Mouse (Mus musculus) intestine, postnatal 0 days (tissue): ENCODE measurements around the gene Stat5a. TPM values are rescaled to one million over a fixed set of nuclear protein-coding genes. Genes with fewer than 3 reads are reported as not detected.

ENCODE experiments used
- ATAC-seq: fragments of 200-750 bp; cut with Nextera tagmentation; 2 replicates; pipeline ENCODE4 v1.8.0; 2017; ENCODE audit warnings: mild to moderate bottlenecking, moderate TSS enrichment, moderate library complexity
- H3K27ac ChIP-seq: fragments of 300-500 bp; sonication (generic); 2 replicates; pipeline ENCODE4 v1.5.1; 2014; ENCODE audit warnings: mild to moderate bottlenecking, low read depth, low read length, moderate library complexity
- H3K27me3 ChIP-seq: fragments of 300-500 bp; sonication (generic); replicated peaks from 2 replicates; pipeline ENCODE4 v1.6.1; 2014; ENCODE audit warnings: low read length, mixed read lengths; ENCODE audit not compliant: control insufficient read depth, insufficient read depth
- H3K36me3 ChIP-seq: fragments of 300-500 bp; sonication (generic); 2 replicates; pipeline ENCODE4 v1.6.1; 2014; ENCODE audit warnings: mild to moderate bottlenecking, moderate library complexity; ENCODE audit not compliant: control insufficient read depth, insufficient read depth
- H3K4me1 ChIP-seq: fragments of 300-500 bp; sonication (generic); replicated peaks from 2 replicates; pipeline ENCODE4 v1.6.1; 2014; ENCODE audit warnings: antibody characterized with exemption, low read length, mixed read lengths; ENCODE audit not compliant: control insufficient read depth, insufficient read depth
- H3K4me2 ChIP-seq: fragments of 300-500 bp; sonication (generic); replicated peaks from 2 replicates; pipeline ENCODE4 v1.6.1; 2014; ENCODE audit warnings: low read depth, mild to moderate bottlenecking, moderate library complexity
- H3K4me3 ChIP-seq: fragments of 300-500 bp; sonication (generic); 2 replicates; pipeline ENCODE4 v1.5.1; 2014; ENCODE audit warnings: low read depth, low read length
- H3K9ac ChIP-seq: fragments of 300-500 bp; sonication (generic); 2 replicates; pipeline ENCODE4 v1.6.1; 2014; ENCODE audit warnings: mild to moderate bottlenecking, low read depth, low read length
- H3K9me3 ChIP-seq: fragments of 300-500 bp; sonication (generic); 2 replicates; pipeline ENCODE4 v1.6.1; 2016; ENCODE audit warnings: mixed run types; ENCODE audit not compliant: control insufficient read depth
- CTCF ChIP-seq: sonication (generic); IDR thresholded peaks from 2 replicates; pipeline ENCODE4 v1.5.1; 2016; ENCODE audit warnings: low read depth, mild to moderate bottlenecking, control low read depth, antibody characterized with exemption, moderate library complexity
- WGBS: fragments of 180-500 bp; shearing (Covaris S2); extraction: QIAGEN DNeasy Blood & Tissue Kit; methylation state at CpG from one replicate; pipeline ENCODE4 v1.1.7; 2014; 5-methylcytosine and 5-hydroxymethylcytosine counted together
- polyA plus RNA-seq: library from polyadenylated mRNA; unstranded; fragments of >200 nt; fragmentation: Nextera tagmentation; extraction: Ambion mirVana; gene quantifications from 2 replicates; pipeline ENCODE4 v1.2.1, GENCODE M21; 2015

Stat5a gene
- polyA plus RNA-seq, 1 experiment from 2014 or later, result 4.8 TPM

DNA sequence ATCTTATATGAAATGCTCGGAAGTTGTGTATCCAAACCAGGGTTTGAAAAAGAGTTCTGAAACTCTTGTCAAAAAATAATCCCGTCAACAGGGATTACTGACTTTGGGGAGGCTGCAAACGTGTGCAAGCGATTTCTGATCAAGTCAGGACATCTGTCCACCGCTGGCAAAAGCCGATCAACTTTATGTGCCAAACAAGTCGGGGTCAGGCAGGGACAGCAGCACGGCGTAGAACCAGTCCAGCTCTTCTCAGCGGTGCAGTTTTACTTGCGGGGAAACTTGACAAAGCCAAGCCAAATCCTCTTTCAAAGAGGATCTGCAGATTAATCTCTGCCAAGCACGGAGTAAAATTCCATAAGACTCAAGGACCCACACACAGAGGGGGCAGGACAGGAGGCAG, 29.5 kb upstream of the Stat5a start:
- H3K4me2 ChIP-seq, result no peak overlapping the region
- no peaks in the 10 kb centered on the region for H3K27me3 ChIP-seq
- 83% methylated on average over 12 of the region's 12 CpGs for WGBS
- H3K4me3 ChIP-seq, result no peak overlapping the region
- no peak overlapping the region for H3K27ac ChIP-seq
- H3K36me3 ChIP-seq, result no peaks in the 10 kb centered on the region
- H3K9ac ChIP-seq, result no peak overlapping the region
- no peaks in the 10 kb centered on the region for H3K9me3 ChIP-seq
- peaks cover 11% of the 10 kb centered on the region for H3K4me1 ChIP-seq
- no peak for TF ChIP-seq CTCF
- no peak for ATAC-seq

DNA sequence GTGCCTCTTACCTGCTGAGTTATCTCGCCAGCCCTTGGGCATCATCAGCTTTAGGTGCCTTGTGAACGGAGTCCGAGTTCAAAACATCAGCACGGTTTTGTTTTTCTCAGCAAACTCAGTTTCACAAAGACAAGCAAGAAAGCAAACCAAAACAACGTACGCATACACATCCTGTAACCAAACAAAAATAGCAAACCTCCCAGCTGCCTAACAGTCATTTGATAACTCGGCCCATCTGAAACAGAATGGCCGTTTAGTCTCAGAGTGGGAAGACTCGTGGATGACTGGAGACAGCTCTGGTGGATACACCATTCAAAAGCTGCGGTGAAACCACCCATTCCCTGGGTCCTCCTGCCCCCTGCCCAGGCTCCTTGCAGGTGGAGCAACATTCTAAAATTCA, 27.8 kb upstream of the Stat5a start:
- Histone ChIP-seq H3K27me3 (no peaks in the 10 kb centered on the region), H3K36me3 (no peaks in the 10 kb centered on the region), H3K9me3 (no peaks in the 10 kb centered on the region), H3K9ac (no peak overlapping the region), H3K4me1 (peaks cover 11% of the 10 kb centered on the region), H3K4me2 (no peak overlapping the region), H3K27ac (no peak overlapping the region), H3K4me3 (no peak overlapping the region)
- ATAC-seq, result no peak
- WGBS, result 82% methylated on average over 10 of the region's 10 CpGs
- no peak for TF ChIP-seq CTCF

DNA sequence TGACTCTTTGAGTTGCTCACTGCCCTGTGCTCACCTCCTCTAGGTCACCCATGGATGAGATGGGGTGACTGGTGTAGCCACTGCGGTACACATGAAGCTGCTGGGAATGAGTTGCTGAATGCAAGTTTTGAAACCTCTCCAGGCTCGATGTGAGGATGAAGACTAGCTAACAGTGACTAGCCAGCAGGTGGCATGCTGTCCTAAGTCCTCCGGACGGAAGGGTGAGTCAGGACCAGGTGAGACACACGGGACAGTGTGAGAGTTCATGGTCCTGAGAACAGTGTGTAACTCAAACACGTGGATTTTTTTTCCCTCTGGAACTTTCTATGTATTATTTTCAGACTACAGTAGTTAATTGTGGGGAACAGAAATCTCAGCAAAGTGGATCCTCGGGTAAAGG, 25.7 kb upstream of the Stat5a start:
- no peak overlapping the region for H3K9ac ChIP-seq
- no peaks in the 10 kb centered on the region for H3K36me3 ChIP-seq
- H3K4me3 ChIP-seq, result no peak overlapping the region
- no peaks in the 10 kb centered on the region for H3K27me3 ChIP-seq
- peak overlapping the region; percentile 46; the same call in 1 of the 2 replicates for H3K27ac ChIP-seq
- 34% methylated on average over 7 of the region's 7 CpGs for WGBS
- peak; percentile 80 for ATAC-seq
- H3K4me2 ChIP-seq, result no peak overlapping the region
- 0 out of 2 replicates have a peak, but pooled peaks cover 6% of the 10 kb centered on the region for H3K4me1 ChIP-seq
- H3K9me3 ChIP-seq, result no peaks in the 10 kb centered on the region
- peak; percentile 78 for TF ChIP-seq CTCF

DNA sequence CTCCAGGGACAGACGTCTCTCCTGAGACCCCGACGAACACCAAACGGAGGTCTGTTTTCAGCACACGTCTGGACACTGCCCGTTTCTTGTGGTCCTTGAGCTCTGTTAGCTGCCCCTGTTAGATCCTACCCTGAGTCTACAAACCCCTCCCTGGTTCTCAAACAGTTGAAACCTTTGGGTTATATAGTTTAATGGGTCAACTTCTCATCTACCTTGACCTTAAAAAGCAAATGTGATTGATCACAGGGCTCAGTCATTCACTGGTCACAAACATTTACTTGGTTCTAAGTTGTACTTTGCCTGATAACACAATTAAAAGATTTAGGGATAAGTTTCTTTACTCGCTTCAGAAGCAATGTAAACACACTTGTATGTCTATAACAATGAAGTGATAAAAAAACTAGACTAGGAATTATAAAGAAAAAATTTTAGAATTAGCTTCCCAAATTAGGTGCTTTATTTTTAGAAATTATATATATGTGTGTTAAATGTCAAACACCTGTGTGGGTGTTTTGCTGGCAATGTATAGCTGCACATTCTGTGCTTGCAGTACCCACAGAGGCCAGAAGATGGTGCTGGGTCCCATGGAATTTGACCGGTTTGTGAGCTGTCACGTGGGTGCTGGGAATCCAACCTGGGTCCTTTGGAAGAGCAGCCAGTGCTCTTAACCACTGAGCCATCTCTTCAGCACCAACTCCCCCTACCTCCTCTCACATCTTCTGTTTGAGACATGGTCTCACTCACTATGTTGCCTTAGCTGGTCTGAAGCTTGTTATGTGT, 22.0 kb upstream of the Stat5a start:
- H3K4me1 ChIP-seq, result 0 out of 2 replicates have a peak, but pooled peaks cover 6% of the 10 kb centered on the region
- ATAC-seq, result no peak
- H3K4me3 ChIP-seq, result no peak overlapping the region
- no peak overlapping the region for H3K9ac ChIP-seq
- H3K36me3 ChIP-seq, result no peaks in the 10 kb centered on the region
- no peak overlapping the region for H3K27ac ChIP-seq
- no peaks in the 10 kb centered on the region for H3K27me3 ChIP-seq
- peak; percentile 61 for TF ChIP-seq CTCF
- WGBS, result 67% methylated on average over 9 of the region's 9 CpGs
- no peaks in the 10 kb centered on the region for H3K9me3 ChIP-seq
- no peak overlapping the region for H3K4me2 ChIP-seq

DNA sequence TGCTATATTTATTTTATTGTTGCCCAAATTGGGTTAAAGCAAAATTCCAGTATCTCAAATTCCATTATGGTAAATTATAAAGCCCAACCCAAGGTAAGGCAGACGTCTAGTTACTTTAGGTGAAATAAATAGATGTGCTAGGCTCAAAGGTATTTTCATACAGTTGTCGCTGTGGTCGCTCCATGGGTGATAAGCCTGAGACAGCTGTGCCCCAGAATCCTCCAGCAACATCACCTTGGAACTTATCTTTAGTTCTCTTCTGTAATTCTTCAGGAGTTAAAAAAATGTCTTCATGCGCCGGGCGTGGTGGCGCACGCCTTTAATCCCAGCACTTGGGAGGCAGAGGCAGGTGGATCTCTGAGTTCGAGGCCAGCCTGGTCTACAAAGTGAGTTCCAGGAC, 20.3 kb upstream of the Stat5a start:
- TF ChIP-seq CTCF, result no peak
- H3K9me3 ChIP-seq, result no peaks in the 10 kb centered on the region
- WGBS, result 87% methylated on average over 9 of the region's 9 CpGs
- H3K4me2 ChIP-seq, result no peak overlapping the region
- H3K36me3 ChIP-seq, result no peaks in the 10 kb centered on the region
- no peak overlapping the region for H3K4me3 ChIP-seq
- no peaks in the 10 kb centered on the region for H3K27me3 ChIP-seq
- ATAC-seq, result no peak
- no peak overlapping the region for H3K27ac ChIP-seq
- H3K9ac ChIP-seq, result no peak overlapping the region
- 0 out of 2 replicates have a peak, but pooled peaks cover 2% of the 10 kb centered on the region for H3K4me1 ChIP-seq

DNA sequence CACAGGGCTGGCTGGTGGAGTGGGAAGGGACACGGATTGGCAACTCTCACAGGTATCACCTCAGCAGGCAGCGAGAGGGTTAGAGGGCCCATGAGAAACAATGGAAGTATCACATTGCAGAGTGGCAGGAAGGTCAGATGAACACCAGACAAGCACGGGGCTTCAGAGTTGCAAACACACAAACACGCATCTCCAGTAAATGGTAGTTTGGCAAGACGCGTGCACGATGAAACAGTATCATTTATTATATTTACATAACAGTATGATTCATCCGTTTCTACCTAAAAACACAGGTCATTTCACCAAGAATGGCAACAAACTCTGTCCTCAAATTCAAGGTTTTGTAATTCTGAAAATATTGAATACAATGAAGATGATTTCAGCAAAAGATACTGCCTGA, 19.6 kb upstream of the Stat5a start:
- no peak overlapping the region for H3K4me2 ChIP-seq
- no peak for ATAC-seq
- H3K36me3 ChIP-seq, result no peaks in the 10 kb centered on the region
- no peak overlapping the region for H3K27ac ChIP-seq
- no peak overlapping the region for H3K9ac ChIP-seq
- no peaks in the 10 kb centered on the region for H3K9me3 ChIP-seq
- 0 out of 2 replicates have a peak, but pooled peaks cover 2% of the 10 kb centered on the region for H3K4me1 ChIP-seq
- no peaks in the 10 kb centered on the region for H3K27me3 ChIP-seq
- 39% methylated on average over 8 of the region's 8 CpGs for WGBS
- no peak for TF ChIP-seq CTCF
- no peak overlapping the region for H3K4me3 ChIP-seq
